In genomic region chr2:167962347-167962746, GRCm38 (mm10) we compare ENCODE assay signal across 18 mouse cellular contexts. TPM values are rescaled to one million over a fixed set of nuclear protein-coding genes. Genes with fewer than 3 reads are reported as not detected.
DNase-seq lines count a peak whose midpoint lies in the region; ATAC-seq and TF ChIP-seq lines count a peak whose summit lies in the region.
"Had no signal": no experiment of that assay in that cellular context is flagged by ENCODE, and none has a peak within 500 bp of the region (broad histone marks: within the 10 kb centered on the region; RNA-seq: fewer than 3 reads in every experiment).

No protein-coding gene starts in this region.

- H3K9me3 ChIP-seq in heart, embryonic 10.5 days = no peaks in the 10 kb centered on the region
- H3K9me3 ChIP-seq in lung, postnatal 0 days (ENCODE audit: low read length) = no peaks in the 10 kb centered on the region
- H3K9me3 ChIP-seq: limb, embryonic 13.5 days; liver, embryonic 13.5 days; neural tube, embryonic 15.5 days had no signal

- no peak for DNase-seq in heart, embryonic 10.5 days (ENCODE audit: low spot score)
- no peak for DNase-seq in heart, adult 8-10 months (ENCODE audit: low spot score)
- DNase-seq in kidney, adult 9 months = peak; percentile 51
- DNase-seq in kidney, adult 11 months = no peak
- no peak for DNase-seq in lung, postnatal 0 days (ENCODE audit: low spot score)
- no peak for DNase-seq in lung, postnatal 10 days
- DNase-seq in Muller cell, postnatal 12 days (ENCODE audit: inconsistent ontology term) = no peak
- DNase-seq: adrenal gland, postnatal 36 days; cerebellum, adult 18-20 months; kidney, adult 8-10 months; liver, embryonic 13.5 days; lung, embryonic 14.5 days; midbrain, embryonic 14.5 days; spleen, adult 18-20 months; thymus, adult 18-20 months had no signal

- no peak for TF ChIP-seq CTCF in lung, postnatal 0 days (IDR thresholded peaks at IDR 0.05)

- peak overlapping the region; percentile 56 for H3K27ac ChIP-seq in heart, embryonic 10.5 days
- 0 out of 2 replicates have a peak overlapping the region, but pooled peaks have one; percentile 29 for H3K27ac ChIP-seq in lung, postnatal 0 days (ENCODE audit: low read length)
- H3K27ac ChIP-seq in macrophage = peak overlapping the region; percentile 94
- H3K27ac ChIP-seq: limb, embryonic 13.5 days; liver, embryonic 13.5 days; neural tube, embryonic 15.5 days had no signal

- peaks cover 88% of the 10 kb centered on the region for H3K79me2 ChIP-seq in macrophage (ENCODE audit: inconsistent target)

- H3K36me3 ChIP-seq in heart, embryonic 10.5 days = peaks cover 34% of the 10 kb centered on the region
- H3K36me3 ChIP-seq in lung, postnatal 0 days (ENCODE audit: insufficient read depth, low read length) = 0 out of 2 replicates have a peak, but pooled peaks cover 6% of the 10 kb centered on the region
- H3K36me3 ChIP-seq in macrophage (ENCODE audit: inconsistent target) = peaks cover 43% of the 10 kb centered on the region

- H3K27me3 ChIP-seq in heart, embryonic 10.5 days (ENCODE audit: insufficient read depth, poor library complexity, severe bottlenecking) = no peaks in the 10 kb centered on the region
- H3K27me3 ChIP-seq in lung, postnatal 0 days (replicated peaks; ENCODE audit: insufficient read depth, low read length) = no peaks in the 10 kb centered on the region
- H3K27me3 ChIP-seq: limb, embryonic 13.5 days; liver, embryonic 13.5 days; neural tube, embryonic 15.5 days had no signal

- H3K4me2 ChIP-seq in lung, postnatal 0 days (replicated peaks; ENCODE audit: low read depth, low read length) = no peak overlapping the region
- H3K4me2 ChIP-seq: limb, embryonic 13.5 days; liver, embryonic 13.5 days; lung, embryonic 14.5 days; neural tube, embryonic 15.5 days had no signal

- no peak overlapping the region for H3K4me3 ChIP-seq in heart, embryonic 10.5 days
- H3K4me3 ChIP-seq in lung, postnatal 0 days (ENCODE audit: low read depth, low read length) = no peak overlapping the region
- H3K4me3 ChIP-seq in macrophage (ENCODE audit: inconsistent target) = no peak overlapping the region
- H3K4me3 ChIP-seq: limb, embryonic 13.5 days; liver, embryonic 13.5 days; neural tube, embryonic 15.5 days had no signal

- no peak for ATAC-seq in lung, postnatal 0 days

- no peak for TF ChIP-seq EP300 in lung, postnatal 0 days (IDR thresholded peaks at IDR 0.05)

- H3K9ac ChIP-seq in lung, postnatal 0 days (replicated peaks; ENCODE audit: low read depth) = no peak overlapping the region
- H3K9ac ChIP-seq: limb, embryonic 13.5 days; liver, embryonic 13.5 days; lung, embryonic 14.5 days; neural tube, embryonic 15.5 days had no signal

- peaks cover 62% of the 10 kb centered on the region for H3K4me1 ChIP-seq in heart, embryonic 10.5 days
- H3K4me1 ChIP-seq in lung, postnatal 0 days (ENCODE audit: insufficient read depth, low read depth, low read length) = peaks cover 40% of the 10 kb centered on the region; the same call in 1 of the 2 replicates

- 77% methylated on average over 6 of the region's 6 CpGs for WGBS in heart, embryonic 10.5 days
- 73% methylated on average over 6 of the region's 6 CpGs for WGBS in lung, postnatal 0 days
- WGBS in macrophage (ENCODE audit: missing documents) = 84% methylated on average over 6 of the region's 6 CpGs

RNA-seq across cellular contexts. Expression of gene Ptpn1, which starts 30.5 kb away (rescaled TPM):
- 45.3 and 58.3 TPM in 2 replicates for polyA plus RNA-seq in heart, embryonic 10.5 days (2016; fragmentation: Nextera tagmentation; extraction: Ambion mirVana)
- total RNA-seq in heart, adult 8-10 months (2022) = 10 to 100 TPM; 14.7 to 17.6 (median 16.4) TPM
- 81.2 and 94.5 TPM in 2 replicates for polyA plus RNA-seq in lung, postnatal 0 days (2015; fragmentation: Nextera tagmentation; extraction: Ambion mirVana)
- total RNA-seq in macrophage (2018; cell fraction: chromatin; rRNA removed) = 100 to 1,000 TPM in 24 of 26 experiments, 10 to 100 TPM in 2; 74.2 to 281 (median 160) TPM
- 100 to 1,000 TPM in 25 of 26 experiments, 10 to 100 TPM in 1; 88.0 to 169 (median 121) TPM for total RNA-seq in macrophage (2018; cell fraction: cytosol; rRNA removed)
- 100 to 1,000 TPM in 23 of 26 experiments, 10 to 100 TPM in 3; 68.9 to 253 (median 154) TPM for total RNA-seq in macrophage (2018; cell fraction: nucleus; rRNA removed)
- 78.9 to 381 TPM (median 119 TPM) in 3 replicates for polyA plus RNA-seq in macrophage (2018)

RNA-seq across cellular contexts. Expression of gene Ripor3, which starts 48.1 kb away (rescaled TPM):
- polyA plus RNA-seq in heart, embryonic 10.5 days (2016; fragmentation: Nextera tagmentation; extraction: Ambion mirVana) = 1.3 and 2.5 TPM in 2 replicates
- under 1 TPM; 0.25 to 0.66 (median 0.53) TPM for total RNA-seq in heart, adult 8-10 months (2022)
- polyA plus RNA-seq in lung, postnatal 0 days (2015; fragmentation: Nextera tagmentation; extraction: Ambion mirVana) = 1.00 and 1.1 TPM in 2 replicates
- under 1 TPM in 11 of 26 experiments, not detected in 15; 0.25 to 0.81 (median 0.48) TPM for total RNA-seq in macrophage (2018; cell fraction: chromatin; rRNA removed)
- total RNA-seq in macrophage (2018; cell fraction: cytosol; rRNA removed) = under 1 TPM in 6 of 26 experiments, not detected in 20; 0.03 to 0.11 (median 0.07) TPM
- total RNA-seq in macrophage (2018; cell fraction: nucleus; rRNA removed) = under 1 TPM in 6 of 26 experiments, not detected in 20; 0.14 to 0.75 (median 0.28) TPM
- not detected in 3 replicates for polyA plus RNA-seq in macrophage (2018)

Comparison
In these comparisons a context has a peak if more than half of its experiments do, and no peak if none do; other contexts are left out.
1. H3K27ac ChIP-seq: peak in every context shown above with its lines; median percentile 94 in macrophage; 56 in heart, embryonic 10.5 days; 29 in lung, postnatal 0 days.